Mouse (Mus musculus) spleen, adult 18-20 months (tissue): ENCODE data around the gene Slc38a10.

Experiments used
- DNase-seq, 2 experiments: peaks; one replicate each; pipeline ENCODE4 v3.0.0; 2022; ENCODE audit warnings: mixed read lengths in 2 of 2

Gene Slc38a10

GRCm38 (mm10) chr11:120136796-120137624, 14.1 kb downstream of the Slc38a10 start:
- DNase-seq, result no peak

GRCm38 (mm10) chr11:120136195-120136594, 15.0 kb downstream of the Slc38a10 start:
- DNase-seq, result no peak

- DNase-seq, result no peak
Observed at GRCm38 (mm10) chr11:120134847-120135530, 16.2 kb downstream of the Slc38a10 start.

- DNase-seq, result no peak
Observed at GRCm38 (mm10) chr11:120134148-120134547, 17.0 kb downstream of the Slc38a10 start.

- DNase-seq, result no peak
Observed at GRCm38 (mm10) chr11:120129281-120129680, 21.9 kb downstream of the Slc38a10 start.

GRCm38 (mm10) chr11:120126845-120127244, 24.3 kb downstream of the Slc38a10 start:
- no peak for DNase-seq

- no peak for DNase-seq
Observed at GRCm38 (mm10) chr11:120122126-120122525, 29.0 kb downstream of the Slc38a10 start.

GRCm38 (mm10) chr11:120120642-120121420, 30.3 kb downstream of the Slc38a10 start:
- DNase-seq, result peak in 1 of 2 experiments; percentile 29

- no peak for DNase-seq
Observed at GRCm38 (mm10) chr11:120119936-120120541, 31.1 kb downstream of the Slc38a10 start.

- DNase-seq, result no peak
Observed at GRCm38 (mm10) chr11:120119108-120119507, 32.0 kb downstream of the Slc38a10 start.

GRCm38 (mm10) chr11:120117626-120118025, 33.5 kb downstream of the Slc38a10 start:
- no peak for DNase-seq

GRCm38 (mm10) chr11:120114488-120115215, 36.5 kb downstream of the Slc38a10 start:
- DNase-seq, result no peak

- DNase-seq, result no peak
Observed at GRCm38 (mm10) chr11:120112136-120112535, 39.0 kb downstream of the Slc38a10 start.

- DNase-seq, result peak in 1 of 2 experiments; percentile 57
Observed at GRCm38 (mm10) chr11:120111033-120111432, 40.1 kb downstream of the Slc38a10 start.

- DNase-seq, result no peak
Observed at GRCm38 (mm10) chr11:120110554-120110953, 40.6 kb downstream of the Slc38a10 start.

GRCm38 (mm10) chr11:120109558-120110210, 41.5 kb downstream of the Slc38a10 start:
- no peak for DNase-seq

- no peak for DNase-seq
Observed at GRCm38 (mm10) chr11:120107796-120108195, 43.4 kb downstream of the Slc38a10 start.

GRCm38 (mm10) chr11:120107026-120107425, 44.1 kb downstream of the Slc38a10 start:
- DNase-seq, result no peak

- DNase-seq, result no peak
Observed at GRCm38 (mm10) chr11:120103431-120103997, 47.6 kb downstream of the Slc38a10 start.

- peak; percentile 35 to 62 for DNase-seq
Observed at GRCm38 (mm10) chr11:120101036-120101435, 50.1 kb downstream of the Slc38a10 start.
